Mouse (Mus musculus) hindbrain, embryonic 11.5 days (tissue): ENCODE measurements at regions not wholly inside any gene's neighbourhood (a gene's known extent, or its start where the extent isn't known, plus 50 kb on each side); places are given as distances from the start of the nearest gene placed in this dataset.
"Not testable (repeated sequence)": the region's sequence is repeated elsewhere in the genome, so short reads cannot be mapped to it uniquely, and the experiment has no call there.

Experiments used
- ATAC-seq: fragments of 200-750 bp; cut with Nextera tagmentation; 2 replicates; pipeline ENCODE4 v1.8.0; 2017; ENCODE audit warnings: mild to moderate bottlenecking, moderate TSS enrichment, moderate library complexity; ENCODE audit not compliant: low FRiP score
- DNase-seq: peaks from one replicate; pipeline ENCODE4 v3.0.0-alpha.2; 2015; ENCODE audit warnings: low spot score
- H3K27ac ChIP-seq: fragments of 300-500 bp; sonication (generic); 2 replicates; pipeline ENCODE4 v1.5.1; 2014; ENCODE audit warnings: mild to moderate bottlenecking, low read depth, low read length
- H3K27me3 ChIP-seq: fragments of 300-500 bp; sonication (generic); 2 replicates; pipeline ENCODE4 v1.6.1; 2014; ENCODE audit warnings: mild to moderate bottlenecking, low read length, moderate library complexity, mixed read lengths; ENCODE audit not compliant: control insufficient read depth, insufficient read depth
- H3K36me3 ChIP-seq: fragments of 300-500 bp; sonication (generic); 2 replicates; pipeline ENCODE4 v1.6.1; 2014; ENCODE audit warnings: mild to moderate bottlenecking, low read length, moderate library complexity, mixed read lengths; ENCODE audit not compliant: control insufficient read depth, insufficient read depth
- H3K4me1 ChIP-seq: fragments of 300-500 bp; sonication (generic); replicated peaks from 2 replicates; pipeline ENCODE4 v1.6.1; 2014; ENCODE audit warnings: low read length, mixed read lengths; ENCODE audit not compliant: control insufficient read depth, insufficient read depth
- H3K4me2 ChIP-seq: fragments of 300-500 bp; sonication (generic); replicated peaks from 2 replicates; pipeline ENCODE4 v1.6.1; 2014; ENCODE audit warnings: mild to moderate bottlenecking, low read depth, low read length
- H3K4me3 ChIP-seq: fragments of 300-500 bp; sonication (generic); 2 replicates; pipeline ENCODE4 v1.5.1; 2014; ENCODE audit warnings: low read depth, low read length
- H3K9ac ChIP-seq: fragments of 300-500 bp; sonication (generic); 2 replicates; pipeline ENCODE4 v1.6.1; 2014; ENCODE audit warnings: low read depth, low read length
- H3K9me3 ChIP-seq: fragments of 300-500 bp; sonication (generic); 2 replicates; pipeline ENCODE4 v1.6.1; 2016; ENCODE audit warnings: low read length; ENCODE audit not compliant: control insufficient read depth
- WGBS: fragments of 180-500 bp; shearing (Covaris S2); extraction: QIAGEN DNeasy Blood & Tissue Kit; methylation state at CpG from one replicate; pipeline ENCODE4 v1.1.7; 2014; 5-methylcytosine and 5-hydroxymethylcytosine counted together

DNA sequence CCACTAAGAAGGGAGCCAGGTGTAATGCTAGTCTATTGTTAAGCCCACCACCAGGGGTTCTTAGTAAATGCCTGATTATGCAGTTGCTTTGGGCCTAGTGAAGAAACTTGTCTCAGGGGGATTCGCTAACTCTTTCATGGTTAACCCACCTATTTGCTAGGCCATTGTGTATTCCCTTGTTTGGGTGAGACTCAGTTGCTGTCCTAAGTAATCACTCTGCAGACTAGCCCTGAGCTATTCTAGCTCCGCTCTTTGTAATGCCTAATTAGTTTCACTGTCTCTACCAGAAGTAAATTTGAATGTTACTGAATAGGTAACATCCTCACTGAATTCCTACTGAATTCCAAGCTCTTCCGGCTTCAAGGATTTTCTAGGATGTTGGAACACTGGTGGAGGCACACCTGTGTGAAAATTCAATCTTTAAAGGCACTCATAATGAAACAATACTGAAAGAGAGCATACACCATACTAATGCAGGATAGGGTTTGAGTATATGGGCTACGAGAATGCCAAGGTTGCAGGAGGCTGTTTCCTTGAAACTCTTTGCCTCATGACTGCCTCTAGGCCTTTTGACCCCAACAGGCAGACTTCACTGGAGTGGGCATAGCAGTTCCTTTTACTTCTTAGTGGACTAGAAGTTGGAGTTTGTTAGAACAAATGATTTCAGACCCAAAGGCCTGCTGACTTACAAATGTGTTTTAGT, 213.4 kb downstream of the Crisp4 start:
- not testable (repeated sequence) for DNase-seq, H3K36me3 ChIP-seq, H3K4me2 ChIP-seq, H3K9ac ChIP-seq, H3K9me3 ChIP-seq, H3K27me3 ChIP-seq, H3K27ac ChIP-seq, ATAC-seq, H3K4me3 ChIP-seq, H3K4me1 ChIP-seq
- 76% methylated on average over 4 of the region's 4 CpGs for WGBS
